Mouse (Mus musculus): Measurements from ENCODE around the gene Rhoj. TPM values are rescaled to one million over a fixed set of nuclear protein-coding genes. Genes with fewer than 3 reads are reported as not detected.

Gene Rhoj
- polyA plus RNA-seq, 1 experiment from 2014 or later, result 26.0 TPM

DNA sequence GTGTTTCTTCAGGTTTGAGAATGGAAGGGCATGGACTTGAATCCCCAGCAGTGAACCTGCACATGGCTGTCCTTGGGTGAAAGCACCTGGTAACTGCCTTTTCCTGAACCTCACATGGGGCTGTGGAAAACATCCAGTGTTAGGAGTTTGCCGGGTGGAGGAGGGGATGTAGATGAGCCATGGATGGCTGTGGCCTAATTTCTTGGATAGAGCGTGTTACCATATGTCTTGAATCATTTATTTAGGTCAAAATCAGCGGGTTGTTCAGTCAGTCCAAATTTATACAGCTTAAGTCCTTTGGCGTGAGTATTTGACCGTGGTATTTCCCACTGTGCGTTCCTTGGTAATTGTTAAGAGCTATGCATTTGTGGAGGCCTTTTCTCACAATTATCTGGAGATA, 68.0 kb downstream of the Rhoj start:
- Histone ChIP-seq H3K27me3 (ENCODE audit: insufficient read depth, poor library complexity, severe bottlenecking) (no peaks in the 10 kb centered on the region), H3K4me1 (no peaks in the 10 kb centered on the region), H3K4me3 (no peak overlapping the region), H3K9me3 (no peaks in the 10 kb centered on the region), H3K27ac (no peak overlapping the region), H3K36me3 (no peaks in the 10 kb centered on the region)
- DNase-seq (ENCODE audit: low spot score), result no peak
- 84% methylated on average over 6 of the region's 6 CpGs for WGBS

GRCm38 (mm10) chr12:75386731-75387130, 78.6 kb downstream of the Rhoj start:
- Histone ChIP-seq H3K36me3 (no peaks in the 10 kb centered on the region), H3K4me1 (no peaks in the 10 kb centered on the region)

GRCm38 (mm10) chr12:75387156-75387555, 79.0 kb downstream of the Rhoj start:
- no peak for DNase-seq (ENCODE audit: low spot score)

More at GRCm38 (mm10) chr12:75386731-75387130, 78.6 kb downstream of the Rhoj start:
- H3K27ac ChIP-seq, result no peak overlapping the region
- peaks cover 4% of the 10 kb centered on the region for H3K27me3 ChIP-seq (ENCODE audit: insufficient read depth, poor library complexity, severe bottlenecking)
- no peak overlapping the region for H3K4me3 ChIP-seq
- no peaks in the 10 kb centered on the region for H3K9me3 ChIP-seq
- WGBS, result 85% methylated on average over 9 of the region's 9 CpGs
- no peak for DNase-seq (ENCODE audit: low spot score)

GRCm38 (mm10) chr12:75387846-75388245, 79.7 kb downstream of the Rhoj start:
- Histone ChIP-seq H3K27me3 (ENCODE audit: insufficient read depth, poor library complexity, severe bottlenecking) (peaks cover 4% of the 10 kb centered on the region), H3K9me3 (no peaks in the 10 kb centered on the region), H3K27ac (no peak overlapping the region), H3K4me1 (no peaks in the 10 kb centered on the region), H3K36me3 (no peaks in the 10 kb centered on the region), H3K4me3 (no peak overlapping the region)
- DNase-seq (ENCODE audit: low spot score), result no peak
- WGBS, result 71% methylated on average over 15 of the region's 15 CpGs

More at GRCm38 (mm10) chr12:75387156-75387555, 79.0 kb downstream of the Rhoj start:
- WGBS, result 79% methylated on average over 8 of the region's 8 CpGs
- Histone ChIP-seq H3K4me3 (no peak overlapping the region), H3K9me3 (no peaks in the 10 kb centered on the region), H3K27ac (no peak overlapping the region), H3K4me1 (no peaks in the 10 kb centered on the region), H3K27me3 (ENCODE audit: insufficient read depth, poor library complexity, severe bottlenecking) (peaks cover 4% of the 10 kb centered on the region), H3K36me3 (no peaks in the 10 kb centered on the region)

- WGBS, result 81% methylated on average over 9 of the region's 9 CpGs
- Histone ChIP-seq H3K4me1 (no peaks in the 10 kb centered on the region), H3K27ac (no peak overlapping the region), H3K9me3 (no peaks in the 10 kb centered on the region), H3K4me3 (no peak overlapping the region), H3K36me3 (no peaks in the 10 kb centered on the region), H3K27me3 (ENCODE audit: insufficient read depth, poor library complexity, severe bottlenecking) (peaks cover 4% of the 10 kb centered on the region)
- no peak for DNase-seq (ENCODE audit: low spot score)
Observed at GRCm38 (mm10) chr12:75388521-75388920, 80.4 kb downstream of the Rhoj start.

- DNase-seq (ENCODE audit: low spot score), result no peak
- no peaks in the 10 kb centered on the region for H3K9me3 ChIP-seq
- 42% methylated on average over 20 of the region's 20 CpGs for WGBS
- peaks cover 4% of the 10 kb centered on the region for H3K27me3 ChIP-seq (ENCODE audit: insufficient read depth, poor library complexity, severe bottlenecking)
- no peak overlapping the region for H3K27ac ChIP-seq
- no peaks in the 10 kb centered on the region for H3K36me3 ChIP-seq
- H3K4me3 ChIP-seq, result no peak overlapping the region
- no peaks in the 10 kb centered on the region for H3K4me1 ChIP-seq
Observed at GRCm38 (mm10) chr12:75389308-75390135, 81.4 kb downstream of the Rhoj start.

GRCm38 (mm10) chr12:75391526-75391925, 83.4 kb downstream of the Rhoj start:
- H3K4me3 ChIP-seq, result no peak overlapping the region
- H3K27ac ChIP-seq, result no peak overlapping the region
- peaks cover 4% of the 10 kb centered on the region for H3K27me3 ChIP-seq (ENCODE audit: insufficient read depth, poor library complexity, severe bottlenecking)
- no peak for DNase-seq (ENCODE audit: low spot score)
- no peaks in the 10 kb centered on the region for H3K36me3 ChIP-seq
- 82% methylated on average over 9 of the region's 9 CpGs for WGBS
- no peaks in the 10 kb centered on the region for H3K9me3 ChIP-seq
- H3K4me1 ChIP-seq, result no peaks in the 10 kb centered on the region

DNA sequence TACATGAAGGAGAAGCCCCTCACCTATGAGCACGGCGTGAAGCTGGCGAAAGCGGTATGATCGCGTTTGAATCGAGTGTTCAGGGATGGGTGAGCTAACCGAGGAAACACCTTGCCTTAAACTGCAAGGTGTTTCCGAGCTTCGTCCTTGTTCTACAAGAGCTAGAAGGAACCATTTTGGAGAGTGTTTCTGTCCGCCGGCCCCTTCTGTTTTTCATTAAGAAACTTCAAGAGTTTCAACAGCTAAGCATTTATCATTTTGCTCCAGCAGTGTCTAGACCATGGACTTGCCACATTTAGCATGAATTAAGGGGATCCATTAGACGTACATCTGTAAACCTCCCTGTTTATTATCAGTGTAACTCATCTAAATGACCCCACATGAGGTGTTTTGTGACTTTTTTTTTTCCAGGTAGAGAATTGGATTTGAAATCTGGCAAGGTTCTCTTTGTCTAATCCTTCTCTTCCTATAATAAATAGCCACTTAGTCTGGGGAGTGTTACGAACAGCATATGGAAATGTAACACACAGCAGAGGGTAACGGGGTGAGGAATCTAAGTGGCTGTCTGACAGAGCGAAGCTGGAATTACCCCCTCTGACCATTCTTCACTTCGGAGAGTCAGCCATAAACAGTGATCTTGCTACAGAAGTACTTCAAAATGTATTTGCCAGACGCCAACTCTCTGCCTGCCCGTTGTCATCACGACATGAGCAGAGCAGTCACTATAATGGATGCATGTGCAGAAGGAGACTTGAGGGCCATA, 86.1 kb downstream of the Rhoj start:
- Histone ChIP-seq H3K27ac (no peak overlapping the region), H3K36me3 (no peaks in the 10 kb centered on the region), H3K4me1 (no peaks in the 10 kb centered on the region), H3K4me3 (no peak overlapping the region), H3K9me3 (no peaks in the 10 kb centered on the region), H3K27me3 (ENCODE audit: insufficient read depth, poor library complexity, severe bottlenecking) (no peaks in the 10 kb centered on the region)
- DNase-seq (ENCODE audit: low spot score), result no peak
- WGBS, result 82% methylated on average over 20 of the region's 20 CpGs

DNA sequence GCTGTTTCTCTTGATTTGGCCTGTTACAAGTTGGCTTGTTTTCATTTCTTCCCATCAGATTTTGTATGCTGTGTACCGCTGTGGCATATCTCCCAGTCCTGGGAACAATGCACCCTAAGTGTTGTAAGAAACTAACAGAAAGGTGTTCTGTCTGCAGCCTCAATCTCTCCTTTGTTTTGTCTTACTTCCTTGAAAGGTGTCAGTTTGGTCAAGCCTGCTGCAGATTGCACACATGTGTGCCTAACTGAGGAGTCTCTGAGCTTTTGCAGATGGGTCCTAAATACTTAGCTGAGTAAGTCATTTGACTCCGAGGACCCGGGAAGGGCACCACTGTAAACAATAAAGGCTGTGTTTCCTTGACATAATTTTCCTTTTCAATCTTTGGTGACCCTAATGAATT, 88.5 kb downstream of the Rhoj start:
- no peak for DNase-seq (ENCODE audit: low spot score)

GRCm38 (mm10) chr12:75397077-75397476, 89.0 kb downstream of the Rhoj start:
- no peak overlapping the region for H3K4me3 ChIP-seq
- no peaks in the 10 kb centered on the region for H3K36me3 ChIP-seq
- no peaks in the 10 kb centered on the region for H3K27me3 ChIP-seq (ENCODE audit: insufficient read depth, poor library complexity, severe bottlenecking)
- H3K4me1 ChIP-seq, result no peaks in the 10 kb centered on the region
- 43% methylated on average over 7 of the region's 7 CpGs for WGBS
- DNase-seq (ENCODE audit: low spot score), result no peak
- no peaks in the 10 kb centered on the region for H3K9me3 ChIP-seq
- no peak overlapping the region for H3K27ac ChIP-seq

More for the DNA sequence above, 88.5 kb downstream of the Rhoj start:
- 62% methylated on average over 3 of the region's 3 CpGs for WGBS
- Histone ChIP-seq H3K9me3 (no peaks in the 10 kb centered on the region), H3K4me3 (no peak overlapping the region), H3K27ac (no peak overlapping the region), H3K4me1 (no peaks in the 10 kb centered on the region), H3K27me3 (ENCODE audit: insufficient read depth, poor library complexity, severe bottlenecking) (no peaks in the 10 kb centered on the region), H3K36me3 (no peaks in the 10 kb centered on the region)

DNA sequence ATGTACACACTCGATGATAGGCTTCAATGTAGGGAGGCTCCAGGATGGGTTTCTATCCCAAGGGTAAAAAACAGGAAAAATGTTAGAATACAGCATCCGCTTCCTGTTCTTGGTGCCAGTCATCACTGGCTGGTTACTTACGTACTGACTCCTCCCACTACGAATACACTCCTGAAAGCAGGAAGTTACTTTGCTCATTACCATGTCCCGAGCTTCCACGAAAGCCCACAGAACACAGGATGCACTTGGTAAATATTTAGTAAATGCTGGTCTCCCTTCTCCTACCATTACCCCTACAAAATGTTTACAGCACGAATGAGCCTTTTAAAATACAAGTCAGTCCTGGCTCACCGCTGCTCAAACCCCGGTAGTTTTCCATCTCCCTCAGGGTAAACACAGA, 104.8 kb downstream of the Rhoj start:
- Histone ChIP-seq H3K27me3 (ENCODE audit: insufficient read depth, poor library complexity, severe bottlenecking) (no peaks in the 10 kb centered on the region), H3K4me3 (no peak overlapping the region), H3K36me3 (no peaks in the 10 kb centered on the region), H3K9me3 (no peaks in the 10 kb centered on the region), H3K4me1 (no peaks in the 10 kb centered on the region), H3K27ac (no peak overlapping the region)
- DNase-seq (ENCODE audit: low spot score), result no peak
- WGBS, result 82% methylated on average over 9 of the region's 9 CpGs

DNA sequence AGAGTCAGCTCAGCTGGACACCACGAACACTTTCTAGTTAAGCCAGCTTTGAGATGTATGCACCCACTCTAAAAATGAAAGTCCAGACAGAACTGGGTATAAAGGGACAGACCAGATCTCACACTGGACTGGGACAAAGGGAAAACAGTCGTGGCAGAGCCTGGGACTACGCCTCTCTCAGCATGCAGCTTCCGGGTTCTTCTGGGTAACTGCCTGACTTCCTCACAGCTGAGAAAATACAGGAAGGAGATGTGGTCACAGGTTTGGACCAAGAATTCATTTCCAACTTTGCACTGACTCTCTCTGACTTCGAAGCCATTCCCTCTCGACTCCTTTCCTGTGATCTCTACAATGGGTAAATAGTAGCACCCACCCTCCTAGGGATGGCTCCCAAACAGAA, 106.9 kb downstream of the Rhoj start:
- Histone ChIP-seq H3K27me3 (ENCODE audit: insufficient read depth, poor library complexity, severe bottlenecking) (no peaks in the 10 kb centered on the region), H3K9me3 (no peaks in the 10 kb centered on the region), H3K27ac (no peak overlapping the region), H3K4me3 (no peak overlapping the region), H3K4me1 (no peaks in the 10 kb centered on the region), H3K36me3 (no peaks in the 10 kb centered on the region)
- WGBS, result 74% methylated on average over 6 of the region's 6 CpGs
- no peak for DNase-seq (ENCODE audit: low spot score)

- no peaks in the 10 kb centered on the region for H3K9me3 ChIP-seq
- no peaks in the 10 kb centered on the region for H3K4me1 ChIP-seq
- no peak within 1 kb of the TSS for H3K4me3 ChIP-seq
- no peaks in the 10 kb centered on the region for H3K36me3 ChIP-seq
- H3K27me3 ChIP-seq (ENCODE audit: insufficient read depth, poor library complexity, severe bottlenecking), result no peaks in the 10 kb centered on the region
- WGBS, result 80% methylated on average over 4 of the region's 4 CpGs
- no peak within 1 kb of the TSS for H3K27ac ChIP-seq
- DNase-seq (ENCODE audit: low spot score), result no peak
Observed at GRCm38 (mm10) chr12:75416681-75417080, 108.6 kb downstream of the Rhoj start, which contains the start of gene Gphb5. Gene Gphb5, minus strand, starts transcription at chr12:75416781.
